ENCODE assay signal across 9 mouse cellular contexts in the genomic region with DNA sequence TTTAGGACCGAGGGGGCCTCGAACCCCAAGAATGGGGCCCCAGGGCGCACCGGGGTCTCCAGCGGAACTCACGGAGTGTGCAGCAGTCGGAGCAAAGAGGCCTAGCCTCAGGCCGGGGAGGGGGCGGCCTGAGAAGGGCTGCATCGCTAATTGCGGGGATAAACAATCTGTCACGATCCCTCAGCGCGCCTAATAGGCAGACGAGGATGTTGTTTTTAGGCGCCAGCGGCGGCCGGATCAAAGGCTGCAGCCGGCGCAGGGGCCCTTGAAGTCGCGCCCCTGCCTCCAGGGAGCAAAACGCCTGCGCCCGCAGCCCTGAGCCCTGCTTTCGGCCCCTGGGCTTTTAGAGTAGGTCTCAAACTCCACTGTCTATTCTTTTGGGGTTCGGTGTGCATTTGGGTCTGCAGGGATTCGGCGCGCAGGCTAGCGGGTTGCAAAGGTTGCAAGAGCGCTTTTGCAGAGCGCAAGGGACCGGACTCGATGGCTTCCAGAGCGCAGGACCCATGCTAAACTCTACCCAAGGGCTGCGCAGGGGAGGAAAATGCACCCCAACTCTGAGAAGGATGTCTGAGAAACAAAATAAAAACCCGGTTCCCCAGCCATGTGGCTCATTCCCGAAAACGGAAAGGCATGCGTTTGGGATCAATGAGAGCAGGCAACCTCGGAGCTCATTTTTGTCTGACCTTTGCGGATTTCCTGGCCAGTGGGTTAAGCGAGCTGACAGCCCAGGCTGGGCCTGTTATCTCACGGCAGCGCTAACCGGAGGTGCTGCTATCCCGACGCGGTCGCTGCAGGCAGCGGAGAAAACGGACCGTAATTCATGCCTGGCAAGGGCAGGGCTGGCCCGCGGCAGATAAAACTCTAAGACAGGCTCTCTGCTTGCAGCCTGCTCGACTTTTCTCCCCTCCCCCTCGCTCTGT. TPM values are rescaled to one million over a fixed set of nuclear protein-coding genes. Genes with fewer than 3 reads are reported as not detected.
DNase-seq lines count a peak whose midpoint lies in the region; ATAC-seq lines count a peak whose summit lies in the region.
"Had no signal": no experiment of that assay in that cellular context is flagged by ENCODE, and none has a peak within 500 bp of the region (broad histone marks: within the 10 kb centered on the region; RNA-seq: fewer than 3 reads in every experiment).

No protein-coding gene starts in this region.

- under 1% methylated on average over 59 of the region's 59 CpGs for WGBS in heart, embryonic 10.5 days
- WGBS in midbrain, embryonic 13.5 days = under 1% methylated on average over 59 of the region's 59 CpGs

- H3K9ac ChIP-seq in midbrain, embryonic 13.5 days (replicated peaks) = no peak overlapping the region

- H3K27me3 ChIP-seq in heart, embryonic 10.5 days (ENCODE audit: insufficient read depth, poor library complexity, severe bottlenecking) = peaks cover 96% of the 10 kb centered on the region
- peaks cover 97% of the 10 kb centered on the region for H3K27me3 ChIP-seq in midbrain, embryonic 13.5 days

- H3K4me3 ChIP-seq in heart, embryonic 10.5 days = peak overlapping the region; percentile 40
- peak overlapping the region; percentile 12 for H3K4me3 ChIP-seq in midbrain, embryonic 13.5 days (replicated peaks)
- H3K4me3 ChIP-seq: erythroblast, embryonic 14.5 days had no signal

- peak overlapping the region; percentile 25 for H3K4me2 ChIP-seq in midbrain, embryonic 13.5 days (replicated peaks)

- DNase-seq in heart, embryonic 10.5 days (ENCODE audit: low spot score) = no peak
- no peak for DNase-seq in heart, postnatal 14 days
- peak; percentile 80 for DNase-seq in embryo, embryonic 10.5 days (ENCODE audit: low spot score)
- peak; percentile 33 to 35 for DNase-seq in heart, postnatal 10 days
- no peak for DNase-seq in left cerebral cortex, adult 8-10 months (ENCODE audit: low spot score in 2 of 2)
- no peak for DNase-seq in gastrocnemius, postnatal 10 days
- no peak for DNase-seq in Muller cell, postnatal 12 days (ENCODE audit: inconsistent ontology term)

- intact Hi-C loops in heart, postnatal 14 days (cut with DNase I) = no loop called here
- intact Hi-C loops in heart, postnatal 10 days (cut with DNase I) = no loop called here

- ATAC-seq in midbrain, embryonic 13.5 days = no peak

- H3K36me3 ChIP-seq in heart, embryonic 10.5 days = no peaks in the 10 kb centered on the region
- H3K36me3 ChIP-seq in midbrain, embryonic 13.5 days = no peaks in the 10 kb centered on the region

- peaks cover 45% of the 10 kb centered on the region for H3K4me1 ChIP-seq in heart, embryonic 10.5 days
- H3K4me1 ChIP-seq in midbrain, embryonic 13.5 days (replicated peaks) = peaks cover 54% of the 10 kb centered on the region

- H3K27ac ChIP-seq in heart, embryonic 10.5 days = no peak overlapping the region
- H3K27ac ChIP-seq in midbrain, embryonic 13.5 days = no peak overlapping the region

- H3K9me3 ChIP-seq in heart, embryonic 10.5 days = peaks cover 3% of the 10 kb centered on the region; the same call in 1 of the 2 replicates
- H3K9me3 ChIP-seq in midbrain, embryonic 13.5 days = no peaks in the 10 kb centered on the region; the same call in 1 of the 2 replicates

RNA-seq across cellular contexts. Expression of a gene that starts 2.6 kb away (rescaled TPM):
- polyA plus RNA-seq in heart, embryonic 10.5 days (2016; fragmentation: Nextera tagmentation; extraction: Ambion mirVana) = 36.6 and 65.2 TPM in 2 replicates
- total RNA-seq in heart, postnatal 14 days (2021) = 1 to 10 TPM; 4.6 to 5.6 TPM
- 1 to 10 TPM; 5.8 to 6.2 TPM for total RNA-seq in heart, postnatal 10 days (2021)
- 16.2 and 23.2 TPM in 2 replicates for polyA plus RNA-seq in midbrain, embryonic 13.5 days (2015; fragmentation: Nextera tagmentation; extraction: Ambion mirVana)
- 1 to 10 TPM; 2.9 to 4.5 (median 3.9) TPM for total RNA-seq in left cerebral cortex, adult 8-10 months (2022)
- 1 to 10 TPM; 4.1 to 4.4 TPM for total RNA-seq in gastrocnemius, postnatal 10 days (2021)
- polyA plus RNA-seq: erythroblast, embryonic 14.5 days had no signal

Comparison
In these comparisons a context has a peak if more than half of its experiments do, and no peak if none do; other contexts are left out.
1. DNase-seq: peak in embryo, embryonic 10.5 days (single experiment) and heart, postnatal 10 days (2 of 2); none in heart, embryonic 10.5 days (single experiment), heart, postnatal 14 days (0 of 2), left cerebral cortex, adult 8-10 months (0 of 2), gastrocnemius, postnatal 10 days (single experiment) and Muller cell, postnatal 12 days (single experiment).